Mouse (Mus musculus) ES-Bruce4 (cell line): Measurements from ENCODE around the gene Prr7.

Experiments used
- CTCF ChIP-seq: IDR thresholded peaks from one replicate; pipeline ENCODE4 v1.8.1; 2011; ENCODE audit warnings: low read depth, low read length
- EP300 ChIP-seq: IDR thresholded peaks from 2 replicates; pipeline ENCODE4 v1.6.1; 2011; ENCODE audit warnings: low read depth, low read length; ENCODE audit not compliant: insufficient read depth
- POLR2A ChIP-seq: IDR thresholded peaks from one replicate; pipeline ENCODE4 v1.8.1; 2011; ENCODE audit warnings: low read length; ENCODE audit not compliant: insufficient read depth

GRCm38 (mm10) chr13:55426613-55427012 lies 37.5 kb upstream of the Prr7 start, which contains the start of gene F12:
- TF ChIP-seq CTCF (no peak), EP300 (no peak), POLR2A (no peak)
